Mouse (Mus musculus): ENCODE data around the gene Cdhr4.

DNA sequence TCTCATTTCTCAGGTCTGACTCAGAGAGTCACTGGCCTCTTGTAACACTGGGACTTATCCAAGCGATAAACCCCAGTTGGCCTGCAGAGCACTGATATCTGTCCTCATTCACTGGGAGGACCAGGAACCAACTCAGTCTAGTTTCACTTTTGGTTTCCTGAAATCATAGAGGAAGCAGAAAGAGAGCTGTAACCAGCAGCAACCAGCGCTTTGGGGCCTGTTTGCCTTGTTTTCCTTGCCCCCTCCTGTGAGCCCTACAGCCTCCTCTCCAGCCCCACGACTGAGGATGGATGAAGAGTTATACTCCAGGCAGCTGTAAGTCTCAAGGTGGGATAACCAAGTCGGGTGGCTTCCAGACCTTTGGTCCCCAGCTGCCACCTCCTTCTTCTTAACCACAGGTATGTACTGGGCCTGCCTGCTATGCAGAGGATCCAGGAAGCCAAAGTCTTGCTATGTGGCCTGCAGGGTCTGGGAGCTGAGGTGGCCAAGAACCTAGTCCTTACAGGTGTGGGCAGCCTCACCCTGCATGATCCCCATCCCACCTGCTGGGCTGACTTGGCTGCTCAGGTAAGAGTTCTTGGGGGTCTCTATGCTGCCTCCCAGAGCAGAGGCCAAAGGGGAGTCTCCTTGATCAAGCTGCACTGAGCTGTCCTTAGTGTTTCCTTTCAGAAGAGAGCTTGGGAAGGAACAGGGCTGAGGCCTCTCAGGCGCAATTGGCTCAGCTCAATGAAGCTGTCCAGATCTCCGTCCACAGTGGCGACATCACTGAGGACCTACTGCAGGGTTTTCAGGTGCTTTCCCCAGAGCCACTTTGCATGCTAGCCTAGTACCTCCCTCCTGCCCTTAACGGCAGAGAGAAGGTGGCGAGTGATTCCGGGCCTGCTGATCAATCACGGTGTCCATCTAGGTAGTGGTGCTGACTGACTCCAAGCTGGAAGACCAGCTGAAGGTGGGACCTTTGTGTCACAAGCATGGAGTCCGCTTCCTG is 16.6 kb upstream of the Cdhr4 start, which contains the start of gene Uba7:
- TF ChIP-seq POLR2A (IDR thresholded peaks at IDR 0.05; ENCODE audit: low read depth, low read length), result peak; percentile 42; the same call in 1 of the 2 replicates
- no peak for TF ChIP-seq CTCF (IDR thresholded peaks at IDR 0.05; ENCODE audit: borderline replicate concordance, insufficient read depth, low read length)

All from embryonic fibroblast, embryonic 13.5 days (primary cell).